Mouse (Mus musculus) stomach, embryonic 14.5 days (tissue): ENCODE data around the gene Mrps18b. TPM values are rescaled to one million over a fixed set of nuclear protein-coding genes. Genes with fewer than 3 reads are reported as not detected.
A peak's percentile ranks its signal among the peaks of the same experiment; 100 is the strongest.

ENCODE experiments used
- ATAC-seq: fragments of 200-750 bp; cut with Nextera tagmentation; 2 replicates; pipeline ENCODE4 v1.8.0; 2017; ENCODE audit warnings: low read depth, moderate TSS enrichment; ENCODE audit not compliant: insufficient number of reproducible peaks, insufficient read depth, low FRiP score
- H3K27ac ChIP-seq: fragments of 300-500 bp; sonication (generic); 2 replicates; pipeline ENCODE4 v1.5.1; 2014; ENCODE audit warnings: mild to moderate bottlenecking, low read length, moderate library complexity, mixed read lengths
- H3K27me3 ChIP-seq: fragments of 300-500 bp; sonication (generic); 2 replicates; pipeline ENCODE4 v1.6.1; 2014; ENCODE audit warnings: low read length, control low read depth, mixed read lengths; ENCODE audit not compliant: control insufficient read depth, insufficient read depth
- H3K36me3 ChIP-seq: fragments of 300-500 bp; sonication (generic); 2 replicates; pipeline ENCODE4 v1.6.1; 2014; ENCODE audit warnings: mild to moderate bottlenecking, control low read depth, low read length, moderate library complexity, mixed read lengths; ENCODE audit not compliant: control insufficient read depth, insufficient read depth
- H3K4me1 ChIP-seq: fragments of 300-500 bp; sonication (generic); 2 replicates; pipeline ENCODE4 v1.6.1; 2014; ENCODE audit warnings: low read length, control low read depth, mixed read lengths; ENCODE audit not compliant: control insufficient read depth, insufficient read depth
- H3K4me2 ChIP-seq: fragments of 300-500 bp; sonication (generic); replicated peaks from 2 replicates; pipeline ENCODE4 v1.6.1; 2014; ENCODE audit warnings: low read depth, low read length, control low read depth
- H3K4me3 ChIP-seq: fragments of 300-500 bp; sonication (generic); 2 replicates; pipeline ENCODE4 v1.5.1; 2014; ENCODE audit warnings: low read depth, low read length, control low read depth
- H3K9ac ChIP-seq: fragments of 300-500 bp; sonication (generic); replicated peaks from 2 replicates; pipeline ENCODE4 v1.6.1; 2014; ENCODE audit warnings: low read depth, mild to moderate bottlenecking, control low read depth, low read length, moderate library complexity, mixed read lengths
- H3K9me3 ChIP-seq: fragments of 300-500 bp; sonication (generic); 2 replicates; pipeline ENCODE4 v1.6.1; 2016; ENCODE audit warnings: low read depth, low read length, control low read depth; ENCODE audit not compliant: control insufficient read depth
- WGBS: fragments of 180-500 bp; shearing (Covaris S2); extraction: QIAGEN DNeasy Blood & Tissue Kit; methylation state at CpG from one replicate; pipeline ENCODE4 v1.1.7; 2014; 5-methylcytosine and 5-hydroxymethylcytosine counted together
- polyA plus RNA-seq: library from polyadenylated mRNA; unstranded; fragments of >200 nt; fragmentation: Nextera tagmentation; extraction: Ambion mirVana; gene quantifications from 2 replicates; pipeline ENCODE4 v1.2.1, GENCODE M21; 2014

Mrps18b gene
- polyA plus RNA-seq, 1 experiment from 2014 or later, result 72.2 TPM

DNA sequence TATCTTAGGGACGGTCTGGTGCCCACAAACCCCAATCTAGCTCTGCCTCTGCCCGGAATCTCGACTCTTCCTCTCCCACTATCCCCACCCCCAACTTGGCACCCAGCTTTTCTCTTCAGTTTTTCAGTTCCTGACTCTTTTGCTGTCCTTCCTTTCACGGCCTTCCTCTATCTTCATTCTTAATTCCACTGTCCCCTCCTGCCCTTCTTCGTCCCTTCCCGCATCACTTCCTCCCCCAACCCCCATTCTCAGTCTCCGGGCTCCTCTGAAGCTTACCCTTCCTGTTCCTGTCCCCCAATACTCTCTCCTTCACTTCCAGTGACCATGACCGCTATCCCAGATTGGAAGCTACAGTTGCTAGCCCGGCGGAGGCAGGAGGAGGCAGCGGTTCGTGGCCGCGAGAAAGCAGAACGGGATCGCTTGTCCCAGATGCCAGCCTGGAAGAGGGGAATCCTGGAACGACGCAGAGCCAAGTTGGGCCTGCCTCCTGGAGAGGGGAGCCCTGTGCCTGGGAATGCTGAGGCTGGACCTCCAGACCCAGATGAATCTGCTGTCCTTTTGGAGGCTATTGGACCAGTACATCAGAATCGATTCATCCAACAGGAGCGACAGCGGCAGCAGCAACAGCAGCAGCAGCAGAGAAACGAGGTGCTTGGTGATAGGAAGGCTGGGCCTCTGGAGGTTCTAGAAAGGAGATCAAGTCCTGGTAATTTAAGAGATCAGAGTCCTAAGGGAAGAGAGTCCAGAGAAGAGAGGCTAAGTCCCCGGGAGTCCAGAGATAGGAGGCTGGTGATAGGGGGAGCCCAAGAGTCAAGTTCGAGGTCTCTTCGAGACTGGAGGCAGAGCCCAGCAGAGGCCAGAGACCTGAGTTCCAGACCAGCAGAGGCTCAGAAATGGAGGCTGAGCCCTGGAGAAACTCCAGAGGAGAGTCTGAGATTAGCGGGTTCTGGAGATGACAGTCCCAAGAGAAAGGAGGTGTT is 49.0 kb downstream of the Mrps18b start:
- H3K4me2 ChIP-seq, result peak overlapping the region; percentile 92
- no peaks in the 10 kb centered on the region for H3K36me3 ChIP-seq
- H3K27ac ChIP-seq, result peak overlapping the region; percentile 96
- H3K4me3 ChIP-seq, result peak overlapping the region; percentile 63
- 9% methylated on average over 26 of the region's 26 CpGs for WGBS
- no peaks in the 10 kb centered on the region for H3K9me3 ChIP-seq
- no peak for ATAC-seq
- H3K27me3 ChIP-seq, result no peaks in the 10 kb centered on the region
- H3K4me1 ChIP-seq, result peaks cover 38% of the 10 kb centered on the region; the same call in 1 of the 2 replicates
- peak overlapping the region; percentile 74 for H3K9ac ChIP-seq

DNA sequence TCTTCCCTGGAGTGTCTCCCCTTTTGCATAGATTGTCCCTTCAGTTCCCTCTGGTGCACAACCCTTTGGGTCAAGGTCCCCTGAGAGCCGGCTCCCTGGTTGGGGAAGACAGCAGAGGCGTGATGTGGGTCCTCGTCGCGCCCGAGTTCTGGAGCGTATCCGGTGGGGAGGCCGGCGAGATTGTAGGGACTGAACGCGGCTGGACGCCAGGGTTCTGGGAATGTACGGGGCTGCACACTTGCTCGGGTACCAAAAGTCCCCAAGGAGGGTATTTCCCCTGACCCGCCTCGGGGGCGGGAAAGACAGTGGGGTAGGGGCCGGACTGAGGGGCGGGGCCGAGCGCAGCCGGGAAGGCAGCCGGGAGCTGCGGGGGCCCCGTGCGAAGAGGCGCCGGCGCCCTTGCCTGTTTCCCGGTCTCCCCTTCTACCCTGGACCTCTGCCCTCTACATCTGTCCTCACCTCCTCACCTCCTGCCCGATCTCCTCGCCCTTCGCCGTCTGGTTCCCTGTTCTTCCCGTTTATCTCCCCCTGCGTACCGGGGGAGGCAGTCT is 49.8 kb downstream of the Mrps18b start:
- H3K36me3 ChIP-seq, result no peaks in the 10 kb centered on the region
- ATAC-seq, result peak; percentile 48; the same call in 1 of the 2 replicates
- WGBS, result 0% methylated on average over 36 of the region's 38 CpGs
- peak overlapping the region; percentile 92 for H3K4me2 ChIP-seq
- H3K27ac ChIP-seq, result peak overlapping the region; percentile 96
- H3K4me3 ChIP-seq, result peak overlapping the region; percentile 63
- no peaks in the 10 kb centered on the region for H3K27me3 ChIP-seq
- H3K4me1 ChIP-seq, result peaks cover 37% of the 10 kb centered on the region; the same call in 1 of the 2 replicates
- H3K9ac ChIP-seq, result peak overlapping the region; percentile 74
- H3K9me3 ChIP-seq, result no peaks in the 10 kb centered on the region

DNA sequence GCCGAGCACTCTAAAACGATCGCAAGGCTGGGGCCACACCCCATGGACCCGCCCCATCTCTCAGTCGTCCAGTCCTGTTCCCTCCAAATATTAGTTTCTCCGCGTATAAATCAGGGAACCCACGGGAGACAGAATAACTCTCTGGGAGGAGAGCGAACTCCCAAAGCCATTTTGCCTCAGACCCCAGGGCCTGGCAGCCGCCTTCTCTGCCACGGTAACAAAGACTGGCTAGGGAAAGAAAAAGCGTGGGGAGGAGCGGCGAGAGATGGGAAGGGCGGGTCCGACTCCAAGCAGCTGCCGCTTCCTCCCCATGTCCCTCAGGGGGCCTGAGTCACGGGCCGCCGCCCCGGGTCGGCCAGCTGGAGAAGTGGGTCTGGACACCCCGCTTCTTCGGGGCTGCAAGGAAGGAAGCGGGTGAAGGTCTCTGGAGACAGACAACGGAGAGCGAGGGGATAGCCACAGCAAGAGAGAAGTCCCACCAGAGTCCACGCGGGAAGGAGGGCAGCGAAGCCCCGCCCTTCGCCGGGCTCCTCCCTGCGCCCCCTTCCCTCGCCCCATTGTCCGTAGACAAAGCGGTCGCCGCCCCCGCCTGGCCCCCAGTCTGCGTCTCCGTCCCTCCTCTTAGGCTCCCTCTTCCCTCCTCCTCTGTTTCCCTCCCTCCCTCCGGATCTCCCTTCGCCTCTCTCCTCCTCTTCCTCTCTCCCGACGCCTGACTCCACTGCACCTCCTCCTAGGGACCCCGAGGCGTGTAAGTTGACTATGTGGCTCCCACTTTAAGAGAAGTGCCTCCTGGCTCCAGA is 50.5 kb downstream of the Mrps18b start, which contains the start of gene Ppp1r18:
Gene Ppp1r18, plus strand, starts transcription at position 113 of the 800 bp plus-strand sequence.
- Histone ChIP-seq H3K4me2 (peak within 1 kb of the TSS; percentile 92), H3K4me1 (peaks cover 38% of the 10 kb centered on the region; the same call in 1 of the 2 replicates), H3K27ac (peak within 1 kb of the TSS; percentile 96), H3K9me3 (no peaks in the 10 kb centered on the region), H3K4me3 (peak within 1 kb of the TSS; percentile 63), H3K9ac (peak within 1 kb of the TSS; percentile 74), H3K36me3 (no peaks in the 10 kb centered on the region), H3K27me3 (no peaks in the 10 kb centered on the region)
- WGBS, result under 1% methylated on average over 40 of the region's 48 CpGs
- peak; percentile 64 for ATAC-seq

DNA sequence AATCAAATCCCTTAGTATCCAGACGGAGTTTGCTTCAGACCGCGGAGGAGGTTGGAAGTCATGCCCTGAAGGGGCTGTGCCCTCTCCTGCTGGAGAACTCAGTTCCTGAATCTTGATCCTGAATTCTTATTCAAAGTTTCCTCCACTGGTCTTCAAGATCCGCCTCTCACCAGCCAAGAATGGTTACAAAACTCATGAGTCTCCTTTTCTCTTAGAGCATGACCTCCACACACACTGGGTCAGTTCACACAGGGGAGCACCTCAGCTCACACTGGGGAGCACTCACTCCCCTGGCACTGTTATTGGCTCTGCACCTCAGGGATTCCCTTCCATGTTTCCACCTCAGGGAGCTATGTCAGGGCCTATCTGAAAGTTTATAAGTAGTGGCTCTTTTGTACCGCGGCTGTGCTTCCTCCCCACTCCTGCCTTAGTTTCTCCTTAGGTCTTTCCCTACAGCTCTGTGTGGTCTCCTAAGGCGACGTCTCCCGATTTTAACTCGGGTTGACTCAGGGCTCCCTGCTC is 51.3 kb downstream of the Mrps18b start:
- H3K4me2 ChIP-seq, result peak overlapping the region; percentile 92
- H3K27me3 ChIP-seq, result no peaks in the 10 kb centered on the region
- H3K9ac ChIP-seq, result peak overlapping the region; percentile 74; the same call in 1 of the 2 replicates
- H3K4me3 ChIP-seq, result peak overlapping the region; percentile 63
- H3K9me3 ChIP-seq, result no peaks in the 10 kb centered on the region
- H3K4me1 ChIP-seq, result peaks cover 34% of the 10 kb centered on the region; the same call in 1 of the 2 replicates
- H3K27ac ChIP-seq, result peak overlapping the region; percentile 96
- no peaks in the 10 kb centered on the region for H3K36me3 ChIP-seq
- WGBS, result 24% methylated on average over 10 of the region's 10 CpGs
- ATAC-seq, result no peak

DNA sequence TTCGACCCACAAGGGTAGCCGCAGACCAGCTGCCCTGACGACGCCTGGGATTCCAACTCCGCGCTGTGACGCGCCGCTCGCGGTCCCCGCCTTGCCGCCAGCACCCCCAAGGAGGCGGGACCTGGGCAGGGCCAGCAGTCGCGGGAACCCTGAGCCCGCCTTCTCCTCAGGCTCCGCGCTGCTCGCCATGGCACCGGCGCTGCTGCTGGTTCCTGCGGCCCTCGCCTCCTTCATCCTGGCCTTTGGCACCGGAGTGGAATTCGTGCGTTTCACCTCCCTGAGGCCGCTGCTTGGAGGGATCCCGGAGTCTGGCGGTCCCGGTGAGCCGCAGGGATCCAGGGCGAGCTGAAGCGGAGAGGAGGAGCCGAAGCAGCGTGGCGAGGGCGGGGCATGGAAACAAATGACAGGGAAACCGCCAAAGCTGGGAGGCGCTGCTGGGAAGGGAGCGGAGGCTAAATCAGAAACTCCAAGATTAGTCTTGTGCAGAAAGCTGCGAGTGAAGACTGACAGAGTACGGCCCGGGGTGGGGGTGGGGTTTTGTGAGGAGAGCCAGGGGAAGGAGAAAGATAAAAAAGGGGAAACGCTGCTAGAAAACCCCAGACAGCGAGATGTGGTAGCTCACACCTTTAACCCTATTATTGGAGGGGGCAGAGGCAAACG is 54.9 kb downstream of the Mrps18b start, which contains the start of gene Nrm:
Gene Nrm, plus strand, starts transcription at position 121 of the 660 bp plus-strand sequence.
- Histone ChIP-seq H3K4me1 (peaks cover 11% of the 10 kb centered on the region; the same call in 1 of the 2 replicates), H3K36me3 (peaks cover 12% of the 10 kb centered on the region), H3K27me3 (no peaks in the 10 kb centered on the region), H3K27ac (peak within 1 kb of the TSS; percentile 94), H3K4me3 (peak within 1 kb of the TSS; percentile 72), H3K9ac (peak within 1 kb of the TSS; percentile 52), H3K4me2 (peak within 1 kb of the TSS; percentile 63), H3K9me3 (no peaks in the 10 kb centered on the region)
- peak; percentile 87 for ATAC-seq
- under 1% methylated on average over 47 of the region's 47 CpGs for WGBS

DNA sequence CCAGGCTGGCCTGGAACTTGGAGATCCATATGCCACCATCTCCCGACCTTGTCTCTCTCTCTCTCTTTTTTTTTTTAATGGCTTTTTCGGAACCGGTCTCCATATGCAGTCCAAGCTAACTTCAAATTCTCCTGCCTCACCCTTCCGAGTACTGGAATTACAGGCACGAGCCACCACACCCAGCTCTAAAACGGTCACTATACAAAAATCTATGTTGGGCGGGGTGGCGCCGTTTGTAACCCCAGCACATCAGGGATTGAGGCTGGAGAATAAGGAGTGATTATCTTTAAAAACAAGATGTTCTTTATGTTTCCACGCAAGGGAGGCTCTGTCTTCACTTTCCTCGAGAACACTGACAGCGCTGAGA is 55.4 kb downstream of the Mrps18b start:
- ATAC-seq, result no peak
- Histone ChIP-seq H3K4me1 (peaks cover 11% of the 10 kb centered on the region; the same call in 1 of the 2 replicates), H3K9me3 (no peaks in the 10 kb centered on the region), H3K27me3 (no peaks in the 10 kb centered on the region), H3K27ac (peak overlapping the region; percentile 94), H3K4me3 (peak overlapping the region; percentile 72), H3K9ac (peak overlapping the region; percentile 52), H3K4me2 (peak overlapping the region; percentile 63), H3K36me3 (peaks cover 12% of the 10 kb centered on the region)
- whole genome bisulfite sequencing, result 4% methylated on average over 12 of the region's 12 CpGs
